Mouse (Mus musculus): Measurements from ENCODE around the gene Pdrg1.
A peak's percentile ranks its signal among the peaks of the same experiment; 100 is the strongest.

Pdrg1 gene

GRCm38 (mm10) chr2:153014758-153015593 is at the start of gene Pdrg1:
Gene Pdrg1 (minus strand): TSS chr2:153015427.
- DNase-seq (ENCODE audit: low spot score) = peak; percentile 95

GRCm38 (mm10) chr2:153064190-153064970 is 49.2 kb upstream of the Pdrg1 start:
- DNase-seq (ENCODE audit: low spot score) = no peak

GRCm38 (mm10) chr2:153063394-153063793 is 48.2 kb upstream of the Pdrg1 start:
- DNase-seq (ENCODE audit: low spot score) = no peak

- no peak for DNase-seq (ENCODE audit: low spot score)
Measured at GRCm38 (mm10) chr2:153060216-153060615, 45.0 kb upstream of the Pdrg1 start.

- DNase-seq (ENCODE audit: low spot score) = no peak
Measured at GRCm38 (mm10) chr2:153058365-153058764, 43.1 kb upstream of the Pdrg1 start.

GRCm38 (mm10) chr2:153055270-153055920 is 40.2 kb upstream of the Pdrg1 start:
- no peak for DNase-seq (ENCODE audit: low spot score)

GRCm38 (mm10) chr2:153053896-153054295 is 38.7 kb upstream of the Pdrg1 start:
- DNase-seq (ENCODE audit: low spot score) = no peak

- peak; percentile 29 for DNase-seq (ENCODE audit: low spot score)
Measured at GRCm38 (mm10) chr2:153052700-153053351, 37.6 kb upstream of the Pdrg1 start.

- DNase-seq (ENCODE audit: low spot score) = no peak
Measured at GRCm38 (mm10) chr2:153051537-153051936, 36.3 kb upstream of the Pdrg1 start.

- DNase-seq (ENCODE audit: low spot score) = no peak
Measured at GRCm38 (mm10) chr2:153051095-153051494, 35.9 kb upstream of the Pdrg1 start.

- no peak for DNase-seq (ENCODE audit: low spot score)
Measured at GRCm38 (mm10) chr2:153049997-153050358, 34.8 kb upstream of the Pdrg1 start.

GRCm38 (mm10) chr2:153049288-153049996 is 34.2 kb upstream of the Pdrg1 start:
- DNase-seq (ENCODE audit: low spot score) = no peak

GRCm38 (mm10) chr2:153047828-153048465 is 32.7 kb upstream of the Pdrg1 start:
- peak; percentile 73 for DNase-seq (ENCODE audit: low spot score)

- no peak for DNase-seq (ENCODE audit: low spot score)
Measured at GRCm38 (mm10) chr2:153045884-153046299, 30.7 kb upstream of the Pdrg1 start.

GRCm38 (mm10) chr2:153043886-153044285 is 28.7 kb upstream of the Pdrg1 start:
- DNase-seq (ENCODE audit: low spot score) = no peak

GRCm38 (mm10) chr2:153036690-153037089 is 21.5 kb upstream of the Pdrg1 start:
- DNase-seq (ENCODE audit: low spot score) = no peak

- DNase-seq (ENCODE audit: low spot score) = no peak
Measured at GRCm38 (mm10) chr2:153033545-153034230, 18.5 kb upstream of the Pdrg1 start.

GRCm38 (mm10) chr2:153032973-153033372 is 17.7 kb upstream of the Pdrg1 start:
- no peak for DNase-seq (ENCODE audit: low spot score)

- DNase-seq (ENCODE audit: low spot score) = peak; percentile 91
Measured at GRCm38 (mm10) chr2:153032083-153032842, 17.0 kb upstream of the Pdrg1 start.

Data from embryo, embryonic 10 days (tissue).